Mouse (Mus musculus): ENCODE results near the gene Cul4b.
A peak's percentile ranks its signal among the peaks of the same experiment; 100 is the strongest.
"Not testable (repeated sequence)": the region's sequence is repeated elsewhere in the genome, so short reads cannot be mapped to it uniquely, and the experiment has no call there.

Gene Cul4b

DNA sequence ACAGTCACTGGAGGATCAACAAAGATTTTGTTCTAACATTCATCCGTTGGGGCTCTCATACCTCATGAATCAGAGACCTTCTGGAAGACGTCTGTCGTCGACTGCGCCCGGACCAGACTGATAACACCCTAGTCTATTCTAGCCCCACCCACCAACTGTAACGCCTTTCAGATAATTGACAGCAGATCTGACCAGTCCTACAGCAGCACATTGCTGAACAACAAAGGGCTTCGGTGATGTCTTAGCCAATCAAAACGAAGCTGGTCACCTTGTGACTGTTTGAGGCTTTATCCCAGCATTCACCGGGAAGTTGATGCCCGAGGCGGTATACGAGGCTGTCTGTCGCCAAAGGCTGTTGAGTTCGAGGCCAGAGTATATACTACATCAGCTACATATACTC lies at the start of gene Cul4b:
Gene Cul4b, minus strand, starts transcription at position 119 of the 400 bp plus-strand sequence.
- DNase-seq: peak; percentile 98

DNA sequence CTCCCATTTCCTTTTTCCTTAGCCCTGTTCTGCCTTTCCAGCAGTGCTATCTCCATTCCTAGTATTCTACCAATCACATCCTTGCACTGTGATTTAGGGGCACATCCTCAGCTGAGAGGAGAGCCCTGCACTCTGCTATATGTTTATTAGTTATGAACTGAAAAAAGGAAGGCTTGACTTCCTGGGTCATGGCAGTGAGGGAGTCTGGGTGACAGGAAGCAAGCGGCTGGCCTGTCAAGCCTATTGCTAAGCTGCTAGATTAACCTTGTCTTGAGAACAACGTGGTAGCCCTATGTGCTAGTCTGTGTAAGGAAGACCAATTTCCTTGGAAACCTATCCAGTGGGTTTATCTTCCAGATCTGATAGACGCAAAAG lies 25.0 kb upstream of the Cul4b start:
- peak; percentile 92 for DNase-seq

DNA sequence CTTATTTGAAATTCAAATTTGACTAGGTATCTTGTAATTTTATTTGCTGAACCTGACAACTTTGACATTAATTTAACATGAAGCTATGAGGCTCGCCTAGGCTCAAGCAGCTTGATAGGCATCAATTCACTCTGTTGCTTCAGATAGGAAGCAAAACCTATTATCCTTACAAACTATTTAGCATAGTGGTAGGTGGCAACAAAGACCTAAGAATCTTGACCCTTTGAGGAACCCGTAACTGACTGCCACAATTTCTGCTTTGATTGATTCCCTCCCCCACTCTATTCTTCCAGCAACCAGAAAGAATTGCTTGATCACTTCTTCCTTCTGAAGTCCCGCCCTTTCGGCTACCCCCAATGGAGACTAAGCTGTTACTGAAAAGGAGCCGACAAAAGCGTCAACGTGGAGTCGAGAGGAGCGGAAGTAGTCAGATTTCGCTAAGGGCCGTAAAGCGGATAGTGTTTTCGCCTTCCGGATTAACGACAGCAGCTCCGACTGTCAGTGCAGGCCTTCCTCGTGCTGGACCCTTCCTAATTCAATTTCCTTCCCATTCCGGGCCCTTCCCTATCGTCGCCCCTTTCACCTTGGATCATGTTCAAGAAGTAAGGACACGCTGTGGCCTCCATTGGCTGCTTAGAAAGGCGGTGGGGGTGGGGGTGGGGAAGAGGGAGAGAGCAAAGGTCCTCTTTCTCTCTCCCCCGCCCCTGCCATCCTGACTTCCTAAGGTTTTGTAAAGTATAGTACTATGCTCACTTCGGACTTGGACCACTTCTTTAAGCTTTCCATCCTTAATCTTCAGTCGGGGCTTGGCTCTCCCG lies 24.4 kb upstream of the Cul4b start, which contains the start of gene Mcts1:
Gene Mcts1, plus strand, starts transcription at position 402 of the 818 bp plus-strand sequence.
- peak; percentile 98 for DNase-seq

DNA sequence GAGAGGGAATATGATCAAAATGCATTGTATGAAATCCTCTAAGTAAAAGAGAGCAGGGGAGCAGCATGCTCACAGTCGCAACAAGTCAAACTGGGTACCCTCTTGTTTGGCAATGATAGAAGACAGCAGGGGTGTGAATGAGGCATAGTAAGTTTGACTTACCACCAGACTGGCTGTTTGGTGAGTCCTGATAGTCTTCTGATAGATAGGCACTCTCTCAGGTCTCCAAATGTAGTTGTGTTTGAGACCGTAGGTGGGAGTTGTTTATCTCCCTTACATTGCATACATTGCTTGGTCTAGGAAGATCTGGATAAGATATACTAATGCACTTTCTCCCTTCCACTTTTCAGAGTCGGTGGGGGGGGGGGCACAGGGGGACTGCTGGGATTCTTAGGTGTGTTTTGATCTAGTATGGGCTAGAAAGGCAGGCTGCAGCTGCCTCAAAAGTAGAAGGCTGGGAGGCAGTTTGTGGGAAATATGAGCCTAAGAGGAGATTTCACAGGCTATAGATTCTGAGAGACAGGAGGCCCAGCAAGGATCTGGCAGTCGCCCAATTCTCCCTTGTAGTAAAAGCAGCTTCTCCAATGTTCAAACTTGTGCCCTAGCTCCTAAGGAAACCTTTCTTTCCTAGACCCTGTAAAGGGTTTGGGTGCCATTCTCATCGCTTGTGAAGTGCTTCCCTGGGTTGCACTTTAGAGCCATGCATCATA lies 17.3 kb upstream of the Cul4b start:
- no peak for DNase-seq

DNA sequence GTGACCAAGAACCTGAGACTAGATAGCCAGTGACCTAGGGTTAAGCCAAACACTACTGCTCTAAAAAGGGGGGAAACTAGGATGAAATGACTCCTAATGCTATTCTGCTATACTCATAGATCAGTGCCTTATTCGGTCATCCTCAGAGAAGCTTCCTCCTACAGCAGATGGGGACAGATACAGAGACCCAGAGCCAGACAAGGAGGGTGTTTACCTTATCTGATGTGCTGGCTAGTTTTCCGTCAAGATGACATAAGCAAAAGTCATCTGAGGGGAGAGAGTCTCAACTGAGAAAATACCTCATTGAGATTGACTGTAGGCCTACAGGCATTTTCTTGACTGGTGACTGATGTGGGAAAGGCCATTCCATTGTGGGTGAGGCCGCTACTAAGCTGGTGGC lies 15.8 kb upstream of the Cul4b start:
- DNase-seq: no peak

DNA sequence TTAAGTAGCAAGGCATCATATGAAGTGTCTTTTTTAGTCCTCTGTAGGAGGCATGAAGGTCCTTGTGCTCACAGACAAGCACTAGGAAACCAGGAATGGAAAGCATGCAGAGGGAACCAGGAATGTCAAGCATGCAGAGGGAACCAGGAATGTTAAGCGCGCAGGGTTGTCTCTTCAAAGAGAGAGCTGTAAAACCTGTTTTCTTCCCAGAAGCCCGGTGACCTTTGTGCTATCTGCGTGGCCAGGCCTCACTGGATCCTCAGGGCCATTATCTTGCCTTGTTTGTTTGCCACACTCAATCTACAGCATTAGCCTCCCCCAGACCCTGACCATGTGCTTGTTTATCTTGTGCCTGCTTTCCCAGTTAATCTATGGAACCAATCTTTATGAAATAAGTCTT lies 13.8 kb upstream of the Cul4b start:
- no peak for DNase-seq

DNA sequence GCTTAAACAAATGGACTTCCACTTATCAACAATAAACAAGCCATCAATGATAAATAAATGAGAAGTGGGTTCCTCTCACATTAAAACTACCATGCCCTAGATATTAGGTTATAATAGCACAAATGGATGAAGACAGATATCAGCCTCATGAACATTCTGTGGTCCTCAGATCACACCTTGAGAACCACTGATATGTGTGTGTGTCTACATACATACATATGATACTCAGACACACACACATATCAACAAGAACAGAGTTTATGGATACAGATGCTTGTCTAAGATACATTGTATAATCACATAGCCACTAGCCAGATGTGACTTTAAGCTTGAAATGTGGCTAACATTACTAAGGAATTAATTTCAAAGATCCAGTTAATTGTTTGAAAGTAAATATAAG lies 7.3 kb upstream of the Cul4b start:
- DNase-seq: no peak

DNA sequence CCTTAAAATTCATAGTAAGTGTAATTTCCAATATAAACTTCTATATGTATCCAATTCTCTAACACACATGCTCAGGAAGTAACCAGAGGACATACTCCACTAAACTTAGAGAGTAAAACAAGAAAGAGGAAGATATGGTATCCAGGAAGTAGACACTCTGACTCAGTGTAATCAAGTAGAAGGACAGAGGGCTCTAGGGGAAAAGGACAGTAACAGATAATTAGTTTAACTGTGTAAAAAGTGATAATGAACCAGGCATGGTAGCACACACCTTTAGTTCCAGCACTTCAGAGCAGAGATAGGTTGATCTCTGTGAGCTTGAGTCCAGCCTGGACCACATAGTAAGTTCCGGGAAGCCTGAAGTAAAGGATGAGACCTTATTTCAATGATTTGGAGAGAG lies 5.1 kb upstream of the Cul4b start:
- no peak for DNase-seq

DNA sequence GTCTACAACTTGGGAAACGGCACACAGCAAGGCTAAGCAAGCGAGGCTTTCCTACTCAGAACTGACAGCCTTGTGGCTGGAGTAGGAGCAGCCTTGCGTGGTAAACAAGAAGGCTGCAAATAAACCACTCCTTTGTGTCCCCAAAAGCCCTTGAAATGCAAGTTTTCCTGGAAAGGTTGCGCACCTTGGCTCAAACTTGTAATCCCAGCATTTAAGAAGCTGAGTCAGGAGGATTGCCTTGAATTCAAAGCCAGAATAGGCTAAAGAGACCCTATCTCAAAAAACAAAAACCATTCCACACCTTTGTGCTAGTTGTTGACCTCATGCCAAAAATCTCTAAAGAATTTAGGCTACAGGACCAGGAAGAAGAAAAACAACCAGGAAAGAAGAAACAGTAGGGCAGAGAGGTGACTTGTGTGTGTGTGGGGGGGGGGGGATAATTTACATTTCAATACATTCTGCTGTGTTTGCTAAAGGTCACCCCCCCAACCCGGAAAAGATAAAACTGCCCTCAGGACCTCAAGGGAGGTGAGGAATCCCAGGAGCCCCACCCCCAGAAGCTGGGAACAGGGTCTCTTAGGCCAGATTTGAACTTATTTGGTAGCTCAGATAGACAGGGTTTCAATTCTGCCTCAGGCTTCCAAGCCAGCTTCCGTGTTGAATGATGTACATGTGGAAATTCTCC lies 9.3 kb downstream of the Cul4b start:
- no peak for DNase-seq

DNA sequence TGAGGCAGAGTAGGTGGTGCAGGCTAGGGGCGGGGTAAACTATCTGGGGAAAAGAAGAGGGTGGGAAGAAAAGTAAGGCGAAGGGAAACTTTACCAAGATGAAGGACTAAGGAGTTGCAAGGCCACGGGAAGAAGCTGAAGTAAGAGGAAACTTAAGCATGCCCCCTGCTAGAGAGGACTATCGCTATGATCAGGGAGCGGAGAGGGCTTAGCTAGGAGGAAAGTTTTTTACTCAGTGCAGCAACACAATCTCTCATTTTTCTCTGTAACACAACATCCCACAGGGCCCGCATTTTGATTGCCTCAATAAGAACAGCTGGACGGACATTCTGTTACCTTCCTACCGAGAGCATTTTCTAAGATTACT lies 10.8 kb downstream of the Cul4b start:
- DNase-seq: no peak

DNA sequence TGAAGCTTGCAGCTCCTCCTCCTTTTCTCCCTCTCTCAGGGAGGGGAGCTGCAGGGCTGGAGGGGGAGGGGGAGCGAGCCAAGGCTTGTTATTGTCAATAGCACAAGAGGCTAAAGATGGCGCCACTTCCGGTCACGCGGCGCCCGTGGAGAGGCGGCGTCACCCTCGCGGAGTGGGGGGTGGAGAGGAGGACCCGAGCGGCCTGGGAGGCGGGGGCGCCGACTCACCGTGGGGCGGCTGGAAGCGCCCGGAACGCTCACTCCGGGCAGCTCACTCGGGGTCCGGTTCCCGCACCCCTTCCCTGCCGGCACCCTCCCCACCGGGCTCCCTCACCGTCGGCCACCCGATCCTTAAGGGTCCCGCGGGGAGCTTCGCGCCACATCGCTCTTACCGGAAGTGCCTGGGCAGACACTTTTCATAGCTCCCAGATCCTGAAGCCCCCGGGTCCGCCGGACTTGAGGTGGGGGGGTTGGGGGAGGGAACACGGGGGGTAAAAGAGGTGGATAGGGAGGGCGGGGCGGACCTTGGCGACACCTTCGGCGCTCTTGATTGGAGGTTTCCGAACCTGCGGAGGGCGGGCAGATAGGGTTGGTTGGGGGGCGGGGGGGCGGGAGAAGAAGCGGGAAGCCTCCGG lies 11.3 kb downstream of the Cul4b start:
- peak; percentile 99 for DNase-seq

DNA sequence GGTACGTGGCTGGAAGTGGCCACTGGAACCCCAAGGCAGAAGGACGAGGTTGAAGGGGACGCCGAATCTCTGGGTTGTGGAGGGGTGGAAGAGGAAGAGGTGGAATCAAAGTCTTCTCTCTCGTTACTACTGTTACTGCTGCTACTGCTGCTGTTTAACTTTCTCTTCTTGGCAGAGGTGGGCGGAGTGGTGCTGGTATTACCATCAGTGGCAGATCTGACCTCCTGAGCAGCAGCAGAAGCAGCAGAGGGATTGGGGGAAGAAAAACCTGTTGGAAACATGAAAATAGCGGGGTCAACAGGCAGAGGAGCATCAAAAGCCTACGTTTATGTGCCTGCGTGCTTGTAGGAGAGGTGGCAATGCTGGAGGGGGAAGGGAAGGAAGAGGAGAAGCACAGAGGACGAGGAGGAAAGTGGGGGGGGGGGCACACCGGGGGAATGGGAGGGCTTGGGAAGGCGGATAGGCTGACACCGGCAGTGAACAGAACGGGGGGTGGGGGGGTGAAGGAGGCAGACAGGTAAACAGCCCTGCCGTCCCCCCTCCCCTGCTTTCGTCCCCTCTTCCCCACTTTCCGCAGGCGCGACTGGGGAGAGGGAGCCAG lies 12.0 kb downstream of the Cul4b start:
- peak; percentile 88 for DNase-seq

DNA sequence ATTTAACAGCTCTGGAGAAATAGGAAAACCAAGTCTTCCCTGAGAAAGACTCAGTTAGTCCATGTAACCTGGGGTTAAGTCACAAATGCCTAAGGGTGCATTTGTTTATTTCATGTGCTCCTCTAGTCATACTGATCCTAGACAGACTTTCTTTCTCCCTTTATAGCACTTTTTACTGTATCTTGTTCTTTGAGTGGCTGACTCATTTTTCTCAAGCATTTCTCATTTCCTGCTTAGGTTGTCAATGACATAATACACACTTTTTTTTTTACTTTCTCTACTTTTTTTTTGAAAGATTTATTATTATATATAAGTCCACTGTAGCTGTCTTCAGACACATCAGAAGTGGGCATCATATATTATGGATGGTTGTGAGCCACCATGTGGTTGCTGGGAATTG lies 22.7 kb downstream of the Cul4b start:
- no peak for DNase-seq

DNA sequence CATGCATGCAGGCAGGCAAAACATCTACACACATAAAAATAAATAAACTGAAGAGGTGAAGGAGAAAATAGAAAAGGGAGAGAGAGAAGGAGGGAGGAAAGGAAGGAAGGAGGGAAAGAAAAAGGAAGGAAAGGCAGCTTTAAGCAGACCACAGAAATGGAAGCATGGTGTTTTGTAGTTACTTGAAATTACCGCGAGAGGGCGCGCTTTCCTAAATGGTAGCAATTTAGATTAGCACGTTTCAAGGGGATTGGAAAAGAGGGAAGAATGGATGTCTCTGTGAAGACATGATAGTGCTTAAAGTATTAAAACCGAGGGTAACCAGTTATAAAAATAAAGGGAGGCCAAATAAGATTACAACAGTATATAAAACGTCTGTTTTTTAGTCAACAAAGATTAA lies 61.4 kb downstream of the Cul4b start:
- no peak for DNase-seq

DNA sequence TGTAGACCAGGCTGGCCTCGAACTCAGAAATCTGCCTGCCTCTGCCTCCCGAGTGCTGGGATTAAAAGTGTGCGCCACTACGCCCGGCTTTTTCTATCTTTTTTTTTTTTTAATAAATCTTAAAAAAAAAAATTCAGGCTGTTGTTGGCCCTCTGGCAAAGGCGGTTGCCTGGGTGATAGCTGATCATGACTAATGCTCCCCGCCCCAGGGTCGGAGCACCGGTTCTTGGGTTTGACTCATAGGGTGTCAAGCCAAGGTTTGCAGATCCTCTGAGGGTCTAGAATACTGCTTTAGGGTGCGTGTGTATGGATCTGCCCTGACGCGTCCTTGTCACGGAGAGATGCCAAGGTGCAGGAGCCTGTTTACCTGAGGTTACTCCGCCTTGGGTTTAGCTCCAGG lies 71.2 kb downstream of the Cul4b start:
- DNase-seq: no peak

DNA sequence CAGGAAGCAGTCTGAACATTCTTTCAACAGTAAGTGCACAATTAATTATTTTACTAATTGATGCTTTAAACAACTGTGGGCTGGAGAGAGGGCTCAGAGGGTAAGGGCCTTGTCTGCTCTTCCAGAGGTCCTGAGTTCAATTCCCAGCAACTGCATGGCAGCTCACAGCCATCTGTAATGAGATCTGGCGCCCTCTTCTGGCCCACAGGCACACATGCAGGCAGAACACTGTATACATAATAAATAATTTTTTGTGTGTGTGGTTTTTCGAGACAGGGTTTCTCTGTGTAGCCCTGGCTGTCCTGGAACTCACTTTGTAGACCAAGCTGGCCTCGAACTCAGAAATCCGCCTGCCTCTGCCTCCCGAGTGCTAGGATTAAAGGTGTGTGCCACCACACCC lies 73.8 kb downstream of the Cul4b start:
- DNase-seq: not testable (repeated sequence)

DNA sequence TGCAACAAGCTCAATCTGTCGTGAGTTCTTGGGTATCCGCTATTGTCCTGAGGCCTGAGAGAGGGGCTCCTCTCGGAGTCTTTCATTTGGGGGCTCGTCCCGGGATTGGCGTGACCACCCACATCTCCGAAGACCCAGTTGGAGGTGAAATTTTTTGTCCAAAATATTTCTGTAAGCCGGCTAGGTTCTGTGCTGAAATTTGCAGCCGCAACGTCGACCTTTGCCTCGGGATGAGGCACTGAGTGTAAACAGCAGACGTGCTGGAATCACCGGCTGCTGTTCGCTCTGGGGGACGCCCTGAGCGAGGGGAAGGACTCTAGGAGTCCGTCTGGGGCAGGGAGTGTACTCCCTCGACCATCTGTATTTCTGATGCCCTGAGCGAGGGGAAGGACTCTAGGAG lies 90.5 kb downstream of the Cul4b start:
- DNase-seq: not testable (repeated sequence)

Data from heart, adult 11 months (tissue).